Mouse (Mus musculus) testis, adult 2 months (tissue): ENCODE results near the gene Gm14862. TPM values are rescaled to one million over a fixed set of nuclear protein-coding genes. Genes with fewer than 3 reads are reported as not detected.

ENCODE experiments used
- H3K27ac ChIP-seq: fragments of 200-500 bp; 2 replicates; pipeline ENCODE4 v1.5.1; 2012; ENCODE audit warnings: low read depth, low read length; ENCODE audit not compliant: control insufficient read depth, insufficient read depth
- H3K27me3 ChIP-seq: fragments of 200-500 bp; 2 replicates; pipeline ENCODE4 v1.6.1; 2012; ENCODE audit warnings: mild to moderate bottlenecking, low read length, moderate library complexity; ENCODE audit not compliant: control insufficient read depth, insufficient read depth
- H3K36me3 ChIP-seq: fragments of 200-500 bp; 2 replicates; pipeline ENCODE4 v1.6.1; 2012; ENCODE audit warnings: mild to moderate bottlenecking, low read length; ENCODE audit not compliant: control insufficient read depth, insufficient read depth
- H3K4me1 ChIP-seq: fragments of 200-500 bp; 2 replicates; pipeline ENCODE4 v1.6.1; 2012; ENCODE audit warnings: low read length; ENCODE audit not compliant: control insufficient read depth, insufficient read depth
- H3K4me3 ChIP-seq: fragments of 200-500 bp; 2 replicates; pipeline ENCODE4 v1.5.1; 2012; ENCODE audit warnings: low read depth, mild to moderate bottlenecking, low read length, moderate library complexity, mixed read lengths; ENCODE audit not compliant: control insufficient read depth
- CTCF ChIP-seq: fragments of 200-500 bp; IDR thresholded peaks from 2 replicates; pipeline ENCODE4 v1.5.1; 2012; ENCODE audit warnings: low read depth, mild to moderate bottlenecking, inconsistent platforms, low read length, moderate library complexity; ENCODE audit not compliant: control insufficient read depth, insufficient read depth, insufficient replicate concordance
- POLR2A ChIP-seq: fragments of 200-500 bp; IDR thresholded peaks from 2 replicates; pipeline ENCODE4 v1.6.1; 2012; ENCODE audit warnings: low read depth, mild to moderate bottlenecking, inconsistent platforms, low read length, moderate library complexity; ENCODE audit not compliant: control insufficient read depth
- polyA plus RNA-seq: library from polyadenylated mRNA; depleted of rRNA; stranded (reverse); fragments of >200 nt; gene quantifications from 2 replicates; pipeline ENCODE4 v1.2.3, GENCODE M21; 2012

Gm14862 gene
- polyA plus RNA-seq, 1 experiment = not detected

DNA sequence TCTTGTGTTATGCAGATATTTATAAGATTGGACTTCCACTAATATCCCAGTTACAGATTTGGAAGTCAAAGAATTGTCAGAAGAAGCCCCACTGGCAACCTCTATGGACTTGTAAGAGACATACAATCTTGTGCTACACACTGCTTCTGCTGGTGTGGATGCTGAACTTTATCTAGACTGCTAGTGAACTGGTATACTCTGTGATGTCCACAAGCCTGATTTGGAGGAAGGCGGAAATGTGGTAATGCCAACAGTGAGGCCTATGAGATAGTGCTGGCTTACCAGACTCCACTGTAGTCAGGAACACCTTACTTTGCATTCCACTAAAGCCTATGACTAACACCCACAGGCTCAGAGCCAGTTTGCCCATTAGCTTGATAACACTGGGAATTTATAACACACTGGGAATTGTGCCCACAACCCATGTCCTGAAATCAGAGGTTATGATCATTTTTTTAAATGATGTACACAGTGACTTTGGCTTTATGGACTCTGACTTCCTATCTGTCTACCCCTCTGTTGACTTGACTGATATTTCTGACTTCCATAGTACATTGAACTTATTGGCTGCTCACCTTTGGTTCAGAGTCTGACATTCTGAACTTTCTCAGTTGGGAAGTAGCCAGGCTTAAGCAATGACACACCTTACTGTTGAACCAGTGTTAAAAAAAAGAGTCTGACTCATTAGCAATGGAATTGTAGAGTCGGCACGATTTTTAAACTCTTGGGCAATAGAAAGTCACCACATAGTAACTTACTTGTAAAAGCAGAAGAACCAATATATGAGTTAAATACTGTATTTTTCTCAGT lies 34.1 kb downstream of the Gm14862 start:
- Histone ChIP-seq H3K27me3 (no peaks in the 10 kb centered on the region), H3K36me3 (no peaks in the 10 kb centered on the region), H3K4me3 (no peak overlapping the region), H3K4me1 (no peaks in the 10 kb centered on the region), H3K27ac (no peak overlapping the region)
- TF ChIP-seq POLR2A (no peak), CTCF (no peak)

DNA sequence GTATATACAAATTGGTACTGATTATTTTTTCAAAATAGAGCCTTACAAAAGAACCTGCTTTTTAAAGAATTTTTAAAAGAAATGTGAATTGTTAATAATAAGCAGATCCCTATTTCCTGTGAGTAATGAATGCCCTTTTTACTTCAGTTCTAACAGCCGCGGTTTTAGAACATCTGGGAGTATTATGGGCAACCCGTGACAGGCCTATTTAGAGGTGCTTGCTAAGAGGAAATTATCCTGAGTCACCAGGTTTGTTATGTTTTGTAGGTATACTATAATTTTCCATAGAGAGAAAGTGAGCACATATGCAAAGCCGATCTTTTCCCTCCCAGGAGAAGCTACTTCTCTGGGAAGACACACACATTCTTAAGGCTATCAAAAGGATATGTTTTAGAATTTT lies 35.0 kb downstream of the Gm14862 start:
- TF ChIP-seq CTCF (no peak), POLR2A (no peak)
- H3K36me3 ChIP-seq = no peaks in the 10 kb centered on the region
- no peak overlapping the region for H3K4me3 ChIP-seq
- no peaks in the 10 kb centered on the region for H3K27me3 ChIP-seq
- no peak overlapping the region for H3K27ac ChIP-seq
- no peaks in the 10 kb centered on the region for H3K4me1 ChIP-seq

DNA sequence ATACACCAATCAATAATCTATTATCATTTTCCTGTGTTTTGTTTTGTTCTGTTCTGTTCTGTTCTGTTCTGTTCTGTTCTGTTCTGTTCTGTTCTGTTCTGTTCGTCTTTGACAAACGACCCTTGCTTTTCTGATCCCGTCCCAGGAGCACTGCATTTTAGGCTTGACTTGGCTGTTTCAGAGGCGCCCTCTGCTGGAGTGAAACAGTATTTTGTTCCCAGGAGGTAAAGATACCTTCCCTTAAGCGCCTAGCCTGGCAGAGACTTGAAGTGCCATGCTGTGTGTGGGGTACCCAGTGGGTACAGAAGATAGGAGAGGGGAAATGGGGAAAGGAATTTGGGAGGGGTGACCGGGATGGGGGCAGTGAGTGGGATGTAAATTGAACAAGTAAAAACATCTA lies 35.5 kb downstream of the Gm14862 start:
- no peak for TF ChIP-seq POLR2A
- no peak for TF ChIP-seq CTCF
- no peaks in the 10 kb centered on the region for H3K27me3 ChIP-seq

DNA sequence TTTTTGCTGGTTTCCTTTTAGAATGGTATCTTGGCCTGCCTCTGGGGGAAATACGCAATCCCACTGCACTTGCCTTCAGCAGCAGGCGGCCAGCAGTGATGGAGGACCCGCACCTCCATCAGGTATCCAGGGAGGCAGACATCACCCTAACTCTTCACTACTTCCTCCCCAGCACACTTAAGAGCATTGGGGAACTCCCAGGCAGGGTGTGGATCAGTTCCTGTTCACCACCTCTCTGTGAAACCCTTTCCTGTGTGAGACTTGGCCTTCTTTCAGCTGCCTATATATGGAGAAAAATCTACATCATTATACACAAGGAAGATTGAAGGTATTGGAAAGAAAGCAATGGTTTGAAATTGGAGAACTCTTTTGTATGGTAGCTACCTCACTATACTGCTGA lies 37.1 kb downstream of the Gm14862 start:
- Histone ChIP-seq H3K4me1 (no peaks in the 10 kb centered on the region), H3K36me3 (no peaks in the 10 kb centered on the region), H3K27me3 (no peaks in the 10 kb centered on the region), H3K27ac (no peak overlapping the region), H3K4me3 (no peak overlapping the region)
- TF ChIP-seq POLR2A (no peak), CTCF (no peak)

More for the DNA sequence above, 35.5 kb downstream of the Gm14862 start:
- Histone ChIP-seq H3K36me3 (no peaks in the 10 kb centered on the region), H3K4me1 (no peaks in the 10 kb centered on the region), H3K27ac (no peak overlapping the region), H3K4me3 (no peak overlapping the region)

DNA sequence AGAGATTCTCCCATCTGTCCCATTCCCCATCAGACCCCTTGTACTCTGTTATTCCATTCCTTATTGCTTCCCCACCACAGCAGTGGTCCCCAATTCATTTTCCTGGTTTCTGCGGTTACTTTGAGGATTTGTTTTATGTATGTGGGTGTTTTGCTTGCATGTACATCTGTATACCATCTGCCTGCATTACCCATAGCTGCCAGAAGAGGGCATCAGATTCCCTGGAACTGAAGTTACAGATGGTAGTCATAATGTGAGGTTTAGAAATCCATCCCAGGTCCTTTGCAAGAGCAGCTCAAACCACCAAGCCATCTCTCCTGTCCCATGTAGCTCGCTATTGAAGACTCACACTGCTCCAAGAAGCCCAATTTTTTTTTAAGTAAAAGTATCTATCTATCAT lies 40.5 kb downstream of the Gm14862 start:
- TF ChIP-seq CTCF = no peak
- no peak for TF ChIP-seq POLR2A
- no peaks in the 10 kb centered on the region for H3K4me1 ChIP-seq
- no peaks in the 10 kb centered on the region for H3K27me3 ChIP-seq
- H3K36me3 ChIP-seq = no peaks in the 10 kb centered on the region
- H3K27ac ChIP-seq = no peak overlapping the region
- H3K4me3 ChIP-seq = no peak overlapping the region

DNA sequence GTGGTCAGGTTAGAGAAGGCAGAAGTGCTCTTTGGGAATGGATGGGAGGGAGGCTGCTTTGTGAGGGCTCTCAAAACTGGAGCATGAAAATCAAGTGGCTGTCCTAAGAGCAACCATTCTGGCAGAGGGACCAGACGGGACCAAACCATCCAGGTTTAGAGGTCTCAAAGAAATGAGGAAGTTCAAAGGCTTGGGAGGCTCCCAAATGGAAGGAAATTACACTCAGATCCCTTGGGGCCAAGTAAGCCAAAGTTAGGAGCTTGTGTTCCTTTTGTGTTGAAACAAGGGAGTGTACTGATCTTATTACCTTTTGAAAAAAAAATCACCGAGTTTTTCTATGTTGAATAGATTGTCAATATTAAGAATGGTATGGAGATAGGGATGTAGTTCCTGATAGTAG lies 51.6 kb downstream of the Gm14862 start:
- no peaks in the 10 kb centered on the region for H3K4me1 ChIP-seq

DNA sequence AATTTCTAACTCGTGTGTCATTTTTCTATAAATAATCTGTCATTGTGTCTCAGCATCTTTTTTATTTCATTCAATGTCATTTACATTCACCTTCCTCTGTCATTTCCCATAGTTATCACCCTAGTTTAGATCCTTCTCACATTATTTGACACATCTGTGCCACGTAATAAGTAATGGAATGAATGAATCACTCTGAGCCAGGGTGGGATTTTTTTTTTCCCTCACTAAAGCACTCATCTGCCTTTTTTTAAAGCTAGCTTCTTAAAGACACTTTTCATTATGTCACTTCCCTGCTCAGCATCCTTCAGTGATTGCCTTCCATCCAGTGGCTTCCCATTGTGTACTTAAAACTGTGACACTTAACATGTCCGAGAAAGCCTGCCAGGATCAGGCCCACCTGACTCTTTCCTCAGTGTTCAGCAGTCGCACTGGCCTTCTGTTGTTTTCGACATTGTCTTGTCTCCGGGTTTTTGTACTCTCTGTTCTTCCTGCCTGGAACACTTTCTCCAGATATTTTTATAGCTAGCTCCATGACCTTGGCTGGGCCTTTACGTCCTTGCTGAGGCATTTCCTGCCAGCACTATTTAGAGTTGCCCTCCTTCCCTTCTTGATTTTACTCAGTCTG lies 53.8 kb downstream of the Gm14862 start:
- no peak overlapping the region for H3K4me3 ChIP-seq

More for the DNA sequence above, 51.6 kb downstream of the Gm14862 start:
- H3K27ac ChIP-seq = no peak overlapping the region
- no peak overlapping the region for H3K4me3 ChIP-seq
- no peak for TF ChIP-seq POLR2A
- TF ChIP-seq CTCF = no peak
- no peaks in the 10 kb centered on the region for H3K27me3 ChIP-seq
- no peaks in the 10 kb centered on the region for H3K36me3 ChIP-seq

More for the DNA sequence above, 53.8 kb downstream of the Gm14862 start:
- H3K36me3 ChIP-seq = no peaks in the 10 kb centered on the region
- TF ChIP-seq POLR2A = no peak
- no peak for TF ChIP-seq CTCF
- H3K27me3 ChIP-seq = no peaks in the 10 kb centered on the region
- H3K4me1 ChIP-seq = peaks cover 6% of the 10 kb centered on the region; the same call in 1 of the 2 replicates
- peak overlapping the region; percentile 25; the same call in 1 of the 2 replicates for H3K27ac ChIP-seq
